8 mouse cellular contexts compared by ENCODE assay signal in genomic region chr7:112954351-112955102, GRCm38 (mm10). TPM values are rescaled to one million over a fixed set of nuclear protein-coding genes. Genes with fewer than 3 reads are reported as not detected.
DNase-seq lines count a peak whose midpoint lies in the region; ATAC-seq lines count a peak whose summit lies in the region.

No protein-coding gene starts in this region.

- peak overlapping the region; percentile 53 for H3K4me3 ChIP-seq in heart, embryonic 12.5 days
- peak overlapping the region; percentile 56 for H3K4me3 ChIP-seq in midbrain, embryonic 10.5 days

- H3K27ac ChIP-seq in heart, embryonic 12.5 days (ENCODE audit: poor library complexity, severe bottlenecking): no peak overlapping the region
- no peak overlapping the region; the same call in 1 of the 2 replicates for H3K27ac ChIP-seq in midbrain, embryonic 10.5 days (replicated peaks)

- H3K36me3 ChIP-seq in heart, embryonic 12.5 days: no peaks in the 10 kb centered on the region
- H3K36me3 ChIP-seq in midbrain, embryonic 10.5 days: no peaks in the 10 kb centered on the region

- peaks cover 26% of the 10 kb centered on the region for H3K4me1 ChIP-seq in heart, embryonic 12.5 days (replicated peaks)
- peaks cover 31% of the 10 kb centered on the region for H3K4me1 ChIP-seq in midbrain, embryonic 10.5 days

- WGBS in heart, embryonic 12.5 days: under 1% methylated on average over 82 of the region's 82 CpGs
- 1% methylated on average over 82 of the region's 82 CpGs for WGBS in midbrain, embryonic 10.5 days

- H3K4me2 ChIP-seq in heart, embryonic 12.5 days: peak overlapping the region; percentile 93

- peaks cover 30% of the 10 kb centered on the region for H3K27me3 ChIP-seq in heart, embryonic 12.5 days (replicated peaks)
- peaks cover 70% of the 10 kb centered on the region for H3K27me3 ChIP-seq in midbrain, embryonic 10.5 days (ENCODE audit: low read depth, poor library complexity, severe bottlenecking)

- no peaks in the 10 kb centered on the region for H3K9me3 ChIP-seq in heart, embryonic 12.5 days (replicated peaks)
- H3K9me3 ChIP-seq in midbrain, embryonic 10.5 days (replicated peaks): no peaks in the 10 kb centered on the region

- peak; percentile 22 for DNase-seq in right cerebral cortex, postnatal 4 days
- DNase-seq in right cerebral cortex, adult 18-20 months: no peak
- DNase-seq in cerebellum, postnatal 10 days: peak; percentile 47 to 52
- DNase-seq in kidney, postnatal 25 days: peak; percentile 25 to 55
- DNase-seq in midbrain, embryonic 10.5 days (ENCODE audit: low spot score): peak; percentile 60
- no peak for DNase-seq in frontal cortex, postnatal 25 days (ENCODE audit: low spot score in 2 of 2)
- no peak for DNase-seq in layer of hippocampus, adult 18-20 months (ENCODE audit: low spot score in 2 of 2)

- 0 out of 2 replicates have a peak, but pooled peaks have one; percentile 19 for ATAC-seq in heart, embryonic 12.5 days (ENCODE audit: insufficient number of reproducible peaks, low FRiP score)

- H3K9ac ChIP-seq in heart, embryonic 12.5 days: peak overlapping the region; percentile 71

RNA-seq across cellular contexts. Expression of gene Rassf10, which starts 0.8 kb away (rescaled TPM):
- 2.7 and 2.8 TPM in 2 replicates for polyA plus RNA-seq in heart, embryonic 12.5 days (2016; fragmentation: Nextera tagmentation; extraction: Ambion mirVana)
- 0.22 and 0.27 TPM in 2 replicates for polyA plus RNA-seq in midbrain, embryonic 10.5 days (2016; fragmentation: Nextera tagmentation; extraction: Ambion mirVana)
- under 1 TPM; 0.38 to 0.52 TPM for total RNA-seq in layer of hippocampus, adult 18-20 months (2021)

Comparison
In these comparisons a context has a peak if more than half of its experiments do, and no peak if none do; other contexts are left out.
1. DNase-seq: peak in right cerebral cortex, postnatal 4 days (single experiment), cerebellum, postnatal 10 days (2 of 2), kidney, postnatal 25 days (2 of 2) and midbrain, embryonic 10.5 days (single experiment); none in right cerebral cortex, adult 18-20 months (single experiment), frontal cortex, postnatal 25 days (0 of 2) and layer of hippocampus, adult 18-20 months (0 of 2).